Mouse (Mus musculus) retina, postnatal 7 days (tissue): ENCODE results near the gene Gcn1l1.
"Not testable (repeated sequence)": the region's sequence is repeated elsewhere in the genome, so short reads cannot be mapped to it uniquely, and the experiment has no call there.

ENCODE experiments used
- DNase-seq: peaks from one replicate; pipeline ENCODE4 v3.0.0-alpha.2; 2012; ENCODE audit warnings: low read depth, low spot score

Gcn1l1 gene

GRCm38 (mm10) chr5:115559237-115560101, 5.6 kb upstream of the Gcn1l1 start, which contains the start of gene Rplp0:
Gene Rplp0, plus strand, starts transcription at chr5:115559467.
- DNase-seq = peak; percentile 100

- DNase-seq = no peak
Observed at GRCm38 (mm10) chr5:115560336-115560905, 4.6 kb upstream of the Gcn1l1 start.

- DNase-seq = no peak
Observed at GRCm38 (mm10) chr5:115563771-115564585, 1.1 kb upstream of the Gcn1l1 start.

- DNase-seq = no peak
Observed at GRCm38 (mm10) chr5:115565403-115565802, 349 bp downstream of the Gcn1l1 start.

- DNase-seq = no peak
Observed at GRCm38 (mm10) chr5:115568681-115569080, 3.6 kb downstream of the Gcn1l1 start.

- DNase-seq = no peak
Observed at GRCm38 (mm10) chr5:115569308-115569707, 4.3 kb downstream of the Gcn1l1 start.

- DNase-seq = no peak
Observed at GRCm38 (mm10) chr5:115569721-115570120, 4.7 kb downstream of the Gcn1l1 start.

GRCm38 (mm10) chr5:115571086-115571485, 6.0 kb downstream of the Gcn1l1 start:
- DNase-seq = no peak

- no peak for DNase-seq
Observed at GRCm38 (mm10) chr5:115572679-115573535, 7.9 kb downstream of the Gcn1l1 start.

GRCm38 (mm10) chr5:115574992-115575391, 9.9 kb downstream of the Gcn1l1 start:
- no peak for DNase-seq

- not testable (repeated sequence) for DNase-seq
Observed at GRCm38 (mm10) chr5:115577686-115578085, 12.6 kb downstream of the Gcn1l1 start.

- no peak for DNase-seq
Observed at GRCm38 (mm10) chr5:115578922-115579321, 13.9 kb downstream of the Gcn1l1 start.

- DNase-seq = no peak
Observed at GRCm38 (mm10) chr5:115579363-115579762, 14.3 kb downstream of the Gcn1l1 start.

- DNase-seq = no peak
Observed at GRCm38 (mm10) chr5:115580229-115581001, 15.4 kb downstream of the Gcn1l1 start.

GRCm38 (mm10) chr5:115581662-115582061, 16.6 kb downstream of the Gcn1l1 start:
- DNase-seq = no peak

GRCm38 (mm10) chr5:115585616-115586015, 20.6 kb downstream of the Gcn1l1 start:
- DNase-seq = no peak

GRCm38 (mm10) chr5:115586166-115586565, 21.1 kb downstream of the Gcn1l1 start:
- no peak for DNase-seq

- DNase-seq = no peak
Observed at GRCm38 (mm10) chr5:115586780-115587179, 21.7 kb downstream of the Gcn1l1 start.

GRCm38 (mm10) chr5:115591028-115591427, 26.0 kb downstream of the Gcn1l1 start:
- no peak for DNase-seq

- DNase-seq = no peak
Observed at GRCm38 (mm10) chr5:115591506-115591905, 26.5 kb downstream of the Gcn1l1 start.
